In genomic region chr5:113844106-113844505, GRCm38 (mm10) we compare ENCODE assay signal across 12 mouse cellular contexts. TPM values are rescaled to one million over a fixed set of nuclear protein-coding genes. Genes with fewer than 3 reads are reported as not detected.
DNase-seq lines count a peak whose midpoint lies in the region; ATAC-seq and TF ChIP-seq lines count a peak whose summit lies in the region.
"Had no signal": no experiment of that assay in that cellular context is flagged by ENCODE, and none has a peak within 500 bp of the region (broad histone marks: within the 10 kb centered on the region; RNA-seq: fewer than 3 reads in every experiment).

No protein-coding gene starts in this region.

- no peaks in the 10 kb centered on the region for H3K4me1 ChIP-seq in forebrain, embryonic 15.5 days
- H3K4me1 ChIP-seq in forebrain, embryonic 10.5 days = no peaks in the 10 kb centered on the region
- no peaks in the 10 kb centered on the region; the same call in 1 of the 2 replicates for H3K4me1 ChIP-seq in lung, embryonic 14.5 days (ENCODE audit: insufficient read depth)
- H3K4me1 ChIP-seq in embryonic facial prominence, embryonic 15.5 days = peaks cover 7% of the 10 kb centered on the region; the same call in 1 of the 2 replicates
- H3K4me1 ChIP-seq in kidney, embryonic 15.5 days = no peaks in the 10 kb centered on the region
- H3K4me1 ChIP-seq: neural tube, embryonic 13.5 days had no signal

- no peak overlapping the region for H3K4me3 ChIP-seq in forebrain, embryonic 15.5 days
- H3K4me3 ChIP-seq in forebrain, embryonic 10.5 days = no peak overlapping the region
- no peak overlapping the region for H3K4me3 ChIP-seq in lung, embryonic 14.5 days (ENCODE audit: low read depth, low read length)
- H3K4me3 ChIP-seq in embryonic facial prominence, embryonic 15.5 days (replicated peaks) = no peak overlapping the region
- no peak overlapping the region for H3K4me3 ChIP-seq in kidney, embryonic 15.5 days (replicated peaks)
- H3K4me3 ChIP-seq: heart, adult 2 months; neural tube, embryonic 13.5 days had no signal

- ATAC-seq in forebrain, embryonic 15.5 days (replicated peaks) = no peak
- 0 out of 2 replicates have a peak, but pooled peaks have one; percentile 48 for ATAC-seq in lung, embryonic 14.5 days (ENCODE audit: insufficient read depth)
- ATAC-seq in embryonic facial prominence, embryonic 15.5 days (ENCODE audit: insufficient number of reproducible peaks, low FRiP score, low TSS enrichment, low read depth) = no peak
- no peak for ATAC-seq in kidney, embryonic 15.5 days (replicated peaks; ENCODE audit: low FRiP score)
- ATAC-seq: hindbrain, embryonic 16.5 days; Patski had no signal

- no peaks in the 10 kb centered on the region for H3K27me3 ChIP-seq in forebrain, embryonic 15.5 days
- H3K27me3 ChIP-seq in forebrain, embryonic 10.5 days (ENCODE audit: poor library complexity, severe bottlenecking) = no peaks in the 10 kb centered on the region
- H3K27me3 ChIP-seq in lung, embryonic 14.5 days (ENCODE audit: insufficient read depth, low read length) = no peaks in the 10 kb centered on the region
- no peaks in the 10 kb centered on the region for H3K27me3 ChIP-seq in embryonic facial prominence, embryonic 15.5 days
- H3K27me3 ChIP-seq in kidney, embryonic 15.5 days = no peaks in the 10 kb centered on the region
- H3K27me3 ChIP-seq: neural tube, embryonic 13.5 days; Patski had no signal

- no peaks in the 10 kb centered on the region for H3K9me3 ChIP-seq in forebrain, embryonic 15.5 days
- H3K9me3 ChIP-seq in forebrain, embryonic 10.5 days = no peaks in the 10 kb centered on the region; the same call in 1 of the 2 replicates
- H3K9me3 ChIP-seq in lung, embryonic 14.5 days (ENCODE audit: low read depth, low read length) = no peaks in the 10 kb centered on the region
- no peaks in the 10 kb centered on the region for H3K9me3 ChIP-seq in embryonic facial prominence, embryonic 15.5 days (replicated peaks)
- H3K9me3 ChIP-seq in kidney, embryonic 15.5 days (replicated peaks) = no peaks in the 10 kb centered on the region
- H3K9me3 ChIP-seq: neural tube, embryonic 13.5 days had no signal

- no peak for TF ChIP-seq CTCF in lung, embryonic 14.5 days (IDR thresholded peaks at IDR 0.05; ENCODE audit: low read depth)

- no peak overlapping the region for H3K4me2 ChIP-seq in forebrain, embryonic 15.5 days (replicated peaks)
- H3K4me2 ChIP-seq in lung, embryonic 14.5 days = 0 out of 2 replicates have a peak overlapping the region, but pooled peaks have one; percentile 25
- H3K4me2 ChIP-seq in embryonic facial prominence, embryonic 15.5 days (replicated peaks) = peak overlapping the region; percentile 27
- H3K4me2 ChIP-seq in kidney, embryonic 15.5 days = no peak overlapping the region
- H3K4me2 ChIP-seq: neural tube, embryonic 13.5 days had no signal

- no peak overlapping the region for H3K9ac ChIP-seq in forebrain, embryonic 15.5 days (replicated peaks)
- no peak overlapping the region for H3K9ac ChIP-seq in lung, embryonic 14.5 days
- H3K9ac ChIP-seq in embryonic facial prominence, embryonic 15.5 days = no peak overlapping the region
- H3K9ac ChIP-seq in kidney, embryonic 15.5 days = no peak overlapping the region
- H3K9ac ChIP-seq: neural tube, embryonic 13.5 days had no signal

- H3K36me3 ChIP-seq in forebrain, embryonic 15.5 days = peaks cover 64% of the 10 kb centered on the region
- H3K36me3 ChIP-seq in forebrain, embryonic 10.5 days (replicated peaks) = peaks cover 94% of the 10 kb centered on the region
- H3K36me3 ChIP-seq in lung, embryonic 14.5 days (ENCODE audit: insufficient read depth) = peaks cover 80% of the 10 kb centered on the region
- H3K36me3 ChIP-seq in embryonic facial prominence, embryonic 15.5 days = peaks cover 67% of the 10 kb centered on the region
- H3K36me3 ChIP-seq in kidney, embryonic 15.5 days = peaks cover 73% of the 10 kb centered on the region

- no peak for DNase-seq in forebrain, embryonic 10.5 days (ENCODE audit: extremely low spot score, low spot score)
- DNase-seq in lung, embryonic 14.5 days = peak; percentile 73
- DNase-seq in lung, postnatal 25 days (ENCODE audit: low spot score) = no peak
- DNase-seq in ovary, postnatal 14 days (ENCODE audit: low spot score) = peak; percentile 46
- no peak for DNase-seq in gastrocnemius, adult 18-20 months (ENCODE audit: low spot score)

- 86% methylated on average over 15 of the region's 15 CpGs for WGBS in forebrain, embryonic 15.5 days
- 92% methylated on average over 15 of the region's 15 CpGs for WGBS in forebrain, embryonic 10.5 days
- 52% methylated on average over 15 of the region's 15 CpGs for whole genome bisulfite sequencing in lung, embryonic 14.5 days
- 47% methylated on average over 15 of the region's 15 CpGs for WGBS in embryonic facial prominence, embryonic 15.5 days
- 82% methylated on average over 15 of the region's 15 CpGs for WGBS in kidney, embryonic 15.5 days

- 0 out of 2 replicates have a peak overlapping the region, but pooled peaks have one; percentile 40 for H3K27ac ChIP-seq in forebrain, embryonic 15.5 days (replicated peaks)
- H3K27ac ChIP-seq in forebrain, embryonic 10.5 days = no peak overlapping the region
- peak overlapping the region; percentile 77 for H3K27ac ChIP-seq in lung, embryonic 14.5 days (ENCODE audit: low read depth)
- H3K27ac ChIP-seq in embryonic facial prominence, embryonic 15.5 days (replicated peaks) = peak overlapping the region; percentile 73
- no peak overlapping the region for H3K27ac ChIP-seq in kidney, embryonic 15.5 days
- H3K27ac ChIP-seq: heart, adult 2 months; neural tube, embryonic 13.5 days had no signal

RNA-seq across cellular contexts. Expression of gene Selplg, which starts 11.7 kb away (rescaled TPM):
- 1.8 TPM in 2 replicates for polyA plus RNA-seq in forebrain, embryonic 15.5 days (2015; fragmentation: Nextera tagmentation; extraction: Ambion mirVana)
- polyA plus RNA-seq in forebrain, embryonic 10.5 days (2016; fragmentation: Nextera tagmentation; extraction: Ambion mirVana) = 0.74 and 0.82 TPM in 2 replicates
- 2.9 and 3.4 TPM in 2 replicates for polyA plus RNA-seq in lung, embryonic 14.5 days (2014; fragmentation: Nextera tagmentation; extraction: Ambion mirVana)
- polyA plus RNA-seq in embryonic facial prominence, embryonic 15.5 days (2015; fragmentation: Nextera tagmentation; extraction: Ambion mirVana) = 5.3 TPM in 2 replicates
- polyA plus RNA-seq in kidney, embryonic 15.5 days (2015; fragmentation: Nextera tagmentation; extraction: Ambion mirVana) = 1.5 and 2.2 TPM in 2 replicates
- under 1 TPM; 0.85 to 0.87 TPM for total RNA-seq in gastrocnemius, adult 18-20 months (2021)

RNA-seq across cellular contexts. Expression of gene Tmem119, which starts 43.8 kb away (rescaled TPM):
- 4.9 and 5.1 TPM in 2 replicates for polyA plus RNA-seq in forebrain, embryonic 15.5 days (2015; fragmentation: Nextera tagmentation; extraction: Ambion mirVana)
- polyA plus RNA-seq in forebrain, embryonic 10.5 days (2016; fragmentation: Nextera tagmentation; extraction: Ambion mirVana) = 28.8 and 36.2 TPM in 2 replicates
- polyA plus RNA-seq in lung, embryonic 14.5 days (2014; fragmentation: Nextera tagmentation; extraction: Ambion mirVana) = 23.0 and 23.6 TPM in 2 replicates
- 197 and 220 TPM in 2 replicates for polyA plus RNA-seq in embryonic facial prominence, embryonic 15.5 days (2015; fragmentation: Nextera tagmentation; extraction: Ambion mirVana)
- 50.4 and 52.1 TPM in 2 replicates for polyA plus RNA-seq in kidney, embryonic 15.5 days (2015; fragmentation: Nextera tagmentation; extraction: Ambion mirVana)
- total RNA-seq in gastrocnemius, adult 18-20 months (2021) = 1 to 10 TPM in 1 of 2 experiments, under 1 TPM in 1; 0.93 to 1.1 TPM
- polyA plus RNA-seq: Patski had no signal

Comparison
In these comparisons a context has a peak if more than half of its experiments do, and no peak if none do; other contexts are left out.
1. H3K27ac ChIP-seq: peak in forebrain, embryonic 15.5 days (single experiment), lung, embryonic 14.5 days (single experiment) and embryonic facial prominence, embryonic 15.5 days (single experiment); none in forebrain, embryonic 10.5 days (single experiment) and kidney, embryonic 15.5 days (single experiment).
2. DNase-seq: peak in lung, embryonic 14.5 days (single experiment) and ovary, postnatal 14 days (single experiment); none in forebrain, embryonic 10.5 days (single experiment), lung, postnatal 25 days (single experiment) and gastrocnemius, adult 18-20 months (single experiment).
3. H3K4me2 ChIP-seq: peak in lung, embryonic 14.5 days (single experiment) and embryonic facial prominence, embryonic 15.5 days (single experiment); none in forebrain, embryonic 15.5 days (single experiment) and kidney, embryonic 15.5 days (single experiment).